Mouse (Mus musculus) bone marrow macrophage, adult 2 months (primary cell): ENCODE results near the gene Ppp1cb.

Source experiments
- CTCF ChIP-seq: IDR thresholded peaks from 2 replicates; pipeline ENCODE4 v1.5.1; 2012; ENCODE audit warnings: low read depth, mild to moderate bottlenecking, low read length, moderate library complexity
- POLR2A ChIP-seq: IDR thresholded peaks from 2 replicates; pipeline ENCODE4 v1.6.1; 2012; ENCODE audit warnings: mild to moderate bottlenecking, low read depth, low read length, borderline replicate concordance

GRCm38 (mm10) chr5:32476501-32476900, 17.9 kb downstream of the Ppp1cb start:
- TF ChIP-seq CTCF (no peak), POLR2A (no peak)
